Mouse (Mus musculus): ENCODE measurements around the gene Psmc3.

DNA sequence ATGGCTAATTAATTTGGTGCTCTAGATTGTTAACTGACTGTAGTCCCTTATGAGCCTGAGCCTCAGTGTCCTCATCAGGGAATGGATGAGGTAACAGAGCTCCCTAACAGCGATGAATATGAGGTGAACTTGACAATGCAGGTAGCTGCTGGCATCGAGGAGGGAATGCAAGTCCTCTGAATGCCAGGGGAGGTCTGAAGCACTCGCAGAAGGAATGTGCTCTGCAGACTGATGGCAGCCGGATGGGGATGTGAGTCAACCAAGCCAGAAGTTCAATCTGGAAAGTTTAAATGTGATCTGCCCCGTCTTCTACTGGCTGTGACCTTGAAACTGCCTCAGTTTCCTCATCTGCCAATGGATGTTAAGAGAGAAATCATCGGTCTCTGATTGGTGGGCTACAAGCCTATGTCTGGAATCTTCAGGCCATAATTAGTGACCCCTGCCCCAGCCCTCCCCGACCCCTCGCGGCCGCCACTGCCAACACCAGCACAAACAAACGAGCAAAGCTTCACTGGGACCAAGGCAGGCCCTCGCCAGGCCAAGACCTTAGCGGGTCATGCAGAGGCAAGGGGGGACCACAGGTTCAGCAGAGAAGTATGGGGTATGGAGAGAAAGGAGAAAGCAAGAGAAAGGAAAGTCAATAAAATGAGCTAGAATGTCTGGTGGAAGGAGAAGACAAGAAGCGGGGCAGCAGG is 15.6 kb downstream of the Psmc3 start:
- no peak for TF ChIP-seq POLR2A (IDR thresholded peaks at IDR 0.05; ENCODE audit: extremely low read depth, insufficient read depth, low read length)
- no peak for TF ChIP-seq CTCF (IDR thresholded peaks at IDR 0.05; ENCODE audit: low read depth, low read length)

Data from liver, adult 2 months (tissue).